Mouse (Mus musculus): ENCODE data around the gene Polr3b.

The Polr3b gene

DNA sequence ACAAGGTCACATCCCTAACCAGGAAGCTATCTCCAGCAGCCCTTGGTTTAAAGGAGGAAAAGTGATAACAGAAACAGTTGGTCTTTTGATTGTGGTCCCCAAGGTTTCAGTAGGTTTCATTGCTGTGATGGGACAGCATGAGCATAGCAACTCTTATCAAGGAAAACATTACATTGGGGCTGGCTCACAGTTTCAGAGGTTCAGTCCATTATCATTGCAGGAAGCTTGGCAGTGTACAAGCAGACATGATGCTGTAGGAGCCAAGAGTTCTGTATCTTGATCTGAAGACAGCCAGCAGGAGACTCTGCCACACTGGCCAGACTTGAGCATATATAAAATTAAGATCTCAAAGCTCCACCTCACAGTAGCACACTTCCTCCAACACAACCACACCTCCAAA is 53.6 kb downstream of the Polr3b start:
- DNase-seq = no peak

- no peak for DNase-seq
Measured at GRCm38 (mm10) chr10:84676511-84676910, 54.4 kb downstream of the Polr3b start.

DNA sequence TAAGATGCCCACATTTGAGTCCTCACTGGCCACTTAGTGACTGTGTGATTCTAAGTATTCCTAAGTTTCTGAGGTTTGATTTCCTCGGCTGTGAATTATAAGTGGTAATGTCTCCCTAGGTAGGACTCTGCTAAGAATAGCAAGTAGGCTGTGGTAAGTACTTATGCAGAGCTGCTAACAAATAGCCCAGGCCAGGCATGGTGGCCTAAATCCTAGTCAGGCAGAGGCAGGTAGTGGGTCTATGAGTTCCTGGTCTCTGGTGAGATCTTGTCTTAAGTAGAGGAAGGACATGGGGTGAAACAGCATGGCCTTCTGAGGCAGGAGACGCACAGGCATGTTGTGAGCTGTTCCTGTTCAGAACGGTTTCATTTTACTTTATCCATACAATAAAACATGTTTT is 55.8 kb downstream of the Polr3b start:
- no peak for DNase-seq

DNA sequence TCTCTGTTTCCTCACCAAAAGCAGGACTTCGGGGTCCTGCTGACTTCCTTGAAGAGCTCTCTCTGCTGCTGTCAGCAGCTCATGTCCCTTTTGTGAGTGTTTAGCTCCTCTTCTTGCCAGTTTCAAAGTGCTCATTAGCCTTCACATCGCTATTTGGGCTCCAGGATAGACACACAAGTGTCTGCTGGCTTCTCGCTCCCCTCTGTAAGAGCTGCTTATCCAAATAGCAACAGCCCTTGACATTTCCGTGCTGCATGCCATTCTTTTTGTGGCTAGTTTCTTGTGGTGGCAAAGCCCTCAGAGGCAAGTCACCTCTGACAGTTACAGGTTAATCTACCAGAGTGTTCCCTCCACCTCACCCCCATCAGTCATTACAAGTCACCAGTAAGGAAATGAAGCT is 56.3 kb downstream of the Polr3b start:
- DNase-seq = peak; percentile 26 to 64

- DNase-seq = no peak
Measured at GRCm38 (mm10) chr10:84685444-84686121, 63.5 kb downstream of the Polr3b start.

DNA sequence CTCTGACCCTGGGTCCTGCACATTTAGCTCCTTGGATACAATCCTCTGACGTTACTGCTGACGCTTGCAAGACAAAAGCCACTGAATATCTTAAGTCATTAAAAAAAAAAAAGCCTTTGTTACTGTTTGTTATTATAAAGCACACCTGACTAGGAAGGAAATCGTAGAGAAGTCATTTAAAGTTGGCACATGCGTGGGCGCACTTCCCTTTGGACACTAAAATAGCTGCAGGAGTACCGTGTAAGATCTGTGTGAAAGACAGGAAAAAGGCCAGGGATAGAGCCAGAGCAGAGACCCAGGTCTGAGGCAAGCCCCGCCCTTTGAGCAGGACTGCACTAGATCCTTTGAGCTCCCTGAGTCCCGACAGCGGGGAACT is 64.0 kb downstream of the Polr3b start:
- no peak for DNase-seq

DNA sequence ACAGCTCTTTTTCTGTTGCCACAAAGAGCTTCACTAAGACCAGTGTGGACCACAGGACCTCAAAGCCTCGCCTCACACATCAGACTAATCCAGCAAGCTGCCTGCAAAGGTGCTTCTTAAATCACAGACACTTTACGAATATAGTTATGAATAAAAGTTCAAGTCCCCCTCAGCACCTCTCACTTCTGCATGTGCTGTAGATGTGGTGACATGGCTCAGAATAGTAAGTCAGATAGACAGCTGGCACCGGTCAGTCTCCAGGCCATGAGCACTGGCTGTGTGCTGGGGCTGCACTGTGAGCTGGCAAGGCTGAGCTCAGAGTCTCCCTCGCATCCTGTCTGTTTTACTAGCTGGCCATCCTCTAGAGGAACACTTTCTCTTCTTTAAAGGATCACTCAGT is 64.6 kb downstream of the Polr3b start:
- DNase-seq = no peak

DNA sequence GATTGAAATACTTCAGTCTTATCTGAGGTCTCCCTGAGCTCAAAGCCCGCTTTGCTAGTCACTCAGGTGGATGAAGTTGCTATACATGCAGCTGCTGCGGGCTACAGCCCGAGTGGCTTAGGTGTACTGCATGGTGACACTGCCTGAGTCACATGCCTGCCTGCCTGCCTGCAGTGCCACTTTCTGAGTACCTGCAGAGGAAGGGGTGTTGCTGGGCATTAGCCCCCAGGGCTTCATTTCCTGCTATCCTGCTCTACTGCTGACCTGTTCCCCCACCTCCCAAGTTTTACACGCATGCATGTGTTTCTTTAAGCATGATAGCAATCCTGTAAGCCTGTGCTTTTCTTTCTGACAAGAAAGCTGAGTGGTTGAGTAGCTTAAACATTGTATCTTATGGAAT is 65.6 kb downstream of the Polr3b start:
- no peak for DNase-seq

GRCm38 (mm10) chr10:84689846-84690245 is 67.8 kb downstream of the Polr3b start:
- no peak for DNase-seq

GRCm38 (mm10) chr10:84690818-84691217 is 68.7 kb downstream of the Polr3b start:
- no peak for DNase-seq

GRCm38 (mm10) chr10:84691692-84692091 is 69.6 kb downstream of the Polr3b start:
- no peak for DNase-seq

DNA sequence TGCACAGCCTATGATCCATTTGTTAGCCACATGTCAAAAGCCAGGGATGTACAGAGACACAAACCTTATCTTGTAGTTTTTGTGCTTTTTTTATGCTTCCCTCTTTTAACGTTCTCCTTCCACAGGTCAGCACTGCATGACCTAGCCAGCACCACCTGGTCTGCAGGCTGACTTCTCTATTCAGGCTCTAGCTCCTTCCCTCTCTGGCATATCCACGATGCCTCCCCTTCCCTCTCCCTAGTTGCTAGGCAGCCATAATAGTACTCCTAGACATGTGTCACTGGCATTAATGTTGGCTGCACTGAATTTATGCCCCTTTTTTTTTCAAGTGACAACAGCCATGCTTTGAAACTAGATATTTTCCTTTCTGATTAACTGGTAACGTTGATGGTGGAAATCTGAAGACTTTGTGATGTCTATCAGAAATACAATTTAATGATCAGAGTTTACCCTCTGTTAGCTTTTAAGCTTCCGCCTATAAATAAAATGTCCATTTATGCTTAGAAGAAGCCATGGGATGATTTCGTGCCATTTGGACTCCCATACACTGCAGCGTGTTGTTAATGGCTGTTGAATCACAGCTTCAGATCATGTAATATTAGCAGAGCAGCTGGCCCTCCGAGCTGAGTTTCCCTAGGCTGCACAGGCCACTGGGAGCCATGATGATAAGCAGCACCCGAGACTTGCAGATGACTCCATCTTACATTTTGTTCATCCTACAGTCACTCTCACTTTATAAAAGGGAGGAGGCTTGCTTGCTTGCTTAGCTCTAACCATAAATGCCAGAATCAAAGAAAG is 71.9 kb downstream of the Polr3b start:
- no peak for DNase-seq

DNA sequence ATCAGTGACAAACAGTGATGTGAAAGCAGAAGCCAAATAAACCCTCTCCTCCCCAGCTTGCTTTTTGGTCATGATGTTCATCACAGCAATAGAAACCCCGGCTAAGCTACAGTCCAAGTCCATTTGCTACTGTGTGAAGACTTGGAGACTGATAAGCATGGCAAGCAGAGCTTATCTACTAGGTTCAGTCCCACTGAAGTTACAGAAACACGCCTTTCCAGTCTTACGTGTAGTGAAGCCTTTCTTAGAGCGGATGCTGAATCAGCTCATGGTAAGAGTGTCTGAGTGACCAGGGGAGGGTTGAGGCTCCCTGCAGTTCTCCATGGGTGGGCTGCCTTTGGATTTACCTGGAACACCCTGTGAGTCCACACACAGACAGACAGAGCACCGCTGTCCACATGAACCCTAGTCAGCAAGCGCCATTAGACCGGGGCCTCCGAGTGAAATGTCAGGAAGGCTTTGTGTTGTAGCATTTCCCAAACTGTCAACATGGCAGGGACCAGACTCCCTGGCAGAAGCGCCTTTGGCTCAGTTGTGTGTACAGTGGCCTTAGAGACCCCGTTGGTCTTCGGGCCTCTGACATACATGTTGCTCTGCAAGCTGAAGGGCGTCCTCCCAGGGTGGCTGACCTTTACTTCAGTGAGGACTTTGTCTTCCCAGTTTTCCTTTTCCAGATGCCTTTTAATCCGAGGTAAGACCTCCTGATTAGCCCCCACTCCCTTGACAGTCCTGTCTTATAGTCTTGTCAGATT is 78.3 kb downstream of the Polr3b start:
- DNase-seq = no peak

DNA sequence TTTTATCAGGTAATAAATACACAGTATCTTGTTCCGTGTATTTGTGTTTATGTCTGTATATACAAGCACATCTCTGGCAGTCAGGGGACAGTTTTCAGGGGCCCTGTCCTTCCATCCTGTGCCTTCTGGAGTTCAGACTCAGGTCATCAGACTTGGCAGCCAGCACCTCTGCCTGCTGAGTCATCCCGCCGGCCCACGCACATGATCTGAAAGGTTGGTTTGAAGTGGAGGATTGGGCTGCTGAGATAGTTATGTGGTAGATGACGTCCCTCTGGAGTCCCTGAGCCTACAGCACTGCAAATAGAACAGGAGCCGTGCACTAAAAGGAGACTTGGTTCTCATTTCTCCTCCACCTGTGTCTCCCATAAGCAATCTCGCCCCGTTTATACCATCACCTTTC is 79.0 kb downstream of the Polr3b start:
- peak; percentile 32 to 36 for DNase-seq

DNA sequence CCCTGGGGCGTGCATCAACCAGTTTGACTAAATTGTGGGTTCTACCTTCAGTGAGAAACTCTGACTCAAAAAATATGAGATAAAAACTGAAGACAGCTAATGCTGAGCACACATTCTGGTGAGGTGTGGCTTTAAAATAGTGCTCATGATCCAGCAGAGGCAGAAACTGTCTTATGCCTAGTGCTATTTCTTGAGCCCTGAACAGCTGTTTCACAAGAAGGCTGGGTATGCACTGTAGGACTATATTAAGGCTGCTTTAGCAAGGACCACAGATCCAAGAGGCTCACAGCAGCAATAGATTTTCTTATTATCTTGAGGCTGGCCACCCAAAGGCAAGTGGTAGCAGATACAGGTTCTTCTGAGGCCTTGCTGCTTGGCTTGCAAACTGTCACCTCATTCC is 80.0 kb downstream of the Polr3b start:
- DNase-seq = no peak

DNA sequence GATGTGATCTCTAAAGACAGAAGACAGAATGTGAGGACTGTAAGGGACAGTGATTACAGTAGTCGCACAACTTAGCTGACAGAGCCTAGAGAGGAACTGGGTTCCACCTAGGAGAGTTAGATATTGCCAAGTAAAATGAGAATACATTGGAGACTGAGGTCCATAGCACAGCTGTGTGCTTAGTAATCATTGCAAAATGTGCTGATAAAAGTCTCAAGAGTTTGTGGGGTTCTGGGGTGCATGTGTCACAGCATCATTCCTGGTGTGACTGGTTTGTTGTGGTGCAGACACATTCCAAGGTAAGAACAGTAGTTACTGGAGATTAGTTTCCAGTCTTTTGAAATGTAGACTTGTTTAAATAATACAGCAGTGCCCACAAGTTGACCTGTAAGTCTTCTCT is 82.5 kb downstream of the Polr3b start:
- no peak for DNase-seq

DNA sequence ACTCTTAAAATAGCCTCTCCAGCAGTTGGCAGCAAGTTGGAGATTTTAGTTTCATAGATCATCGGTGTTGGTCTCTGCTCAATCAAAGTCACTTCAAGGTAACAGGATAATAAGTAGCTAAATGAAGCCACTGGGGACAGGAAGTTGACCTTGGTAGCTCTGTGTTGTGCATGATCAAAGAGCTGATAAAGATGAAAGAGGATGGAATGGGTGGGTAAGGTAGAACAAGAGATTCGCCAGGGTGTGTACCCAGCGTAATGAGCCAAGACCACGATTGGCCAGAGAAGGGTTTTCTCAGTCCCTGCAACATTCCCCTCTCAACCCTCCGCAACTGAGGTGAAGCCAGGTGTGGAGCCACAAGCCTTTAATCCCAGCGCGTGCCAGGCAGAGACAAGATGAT is 83.1 kb downstream of the Polr3b start:
- no peak for DNase-seq

GRCm38 (mm10) chr10:84706543-84706942 is 84.5 kb downstream of the Polr3b start:
- no peak for DNase-seq

DNA sequence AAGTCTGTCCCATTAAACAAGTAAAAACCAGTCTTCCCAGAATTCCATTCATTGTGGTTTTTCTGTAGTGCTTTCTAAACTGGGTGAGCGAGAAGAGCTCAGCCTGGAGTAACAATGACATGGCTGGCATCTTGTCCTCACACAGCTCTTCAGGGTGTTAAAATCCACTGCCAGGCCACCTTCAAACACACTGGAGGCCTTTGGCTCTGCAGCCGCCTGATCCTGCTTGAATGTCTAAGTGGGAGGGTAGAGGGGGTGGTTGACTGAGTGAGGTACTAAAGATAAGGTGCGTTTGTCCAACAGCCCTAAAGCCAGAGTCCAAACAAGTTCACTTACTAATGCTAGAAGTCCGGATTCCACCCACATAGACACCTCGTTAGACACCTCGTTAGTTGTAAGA is 85.1 kb downstream of the Polr3b start:
- DNase-seq = peak; percentile 29 to 38

- no peak for DNase-seq
Measured at GRCm38 (mm10) chr10:84707752-84708530, 85.8 kb downstream of the Polr3b start.

GRCm38 (mm10) chr10:84710192-84710591 is 88.1 kb downstream of the Polr3b start:
- DNase-seq = no peak

GRCm38 (mm10) chr10:84710827-84711226 is 88.7 kb downstream of the Polr3b start:
- DNase-seq = no peak

DNA sequence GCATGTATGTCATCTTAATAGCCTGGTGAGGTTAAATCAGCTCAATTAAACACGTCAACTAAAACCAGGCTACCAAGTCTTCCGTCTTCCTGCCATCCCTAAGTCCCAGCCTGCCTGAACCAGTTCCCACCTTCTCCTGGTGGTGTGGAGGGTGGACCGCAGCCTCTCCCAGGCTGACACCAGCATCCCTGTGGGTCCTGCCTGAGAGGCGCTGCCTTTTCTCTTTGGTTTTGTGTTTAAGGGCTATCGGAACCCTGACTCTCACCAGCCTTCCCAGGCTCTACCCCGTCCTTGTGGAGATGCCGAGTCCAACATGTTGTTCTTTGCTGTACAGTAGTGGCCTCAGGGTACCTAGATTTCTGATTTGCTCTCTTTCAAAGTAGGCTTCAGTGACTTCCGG is 89.4 kb downstream of the Polr3b start:
- no peak for DNase-seq
